Mouse (Mus musculus): Measurements from ENCODE around the gene Nlk.

DNA sequence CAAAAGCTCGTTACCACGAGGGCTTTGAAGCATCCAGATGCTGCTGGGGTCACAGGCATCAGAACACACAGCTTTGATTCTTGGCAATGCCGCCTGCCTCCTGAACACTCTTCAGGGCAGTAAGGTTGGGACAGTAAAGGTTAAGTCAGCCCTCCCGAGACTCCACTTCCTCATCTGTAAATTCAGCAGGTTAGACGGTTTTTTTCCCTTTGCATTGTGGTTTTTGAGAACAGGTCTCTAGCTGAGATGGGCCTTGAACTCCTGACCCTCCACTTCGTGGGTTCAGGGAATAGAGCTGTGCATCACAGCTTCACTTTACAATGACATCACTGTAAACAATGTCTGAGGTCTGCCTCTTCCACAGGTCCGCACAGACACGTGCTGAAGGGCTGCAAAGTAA is 152.0 kb downstream of the Nlk start:
- no peak for TF ChIP-seq CTCF (IDR thresholded peaks at IDR 0.05; ENCODE audit: low read depth, low read length)
- no peak for TF ChIP-seq POLR2A (IDR thresholded peaks at IDR 0.05; ENCODE audit: extremely low read depth, insufficient read depth, low read length)

Measured in liver, adult 2 months (tissue).